Mouse (Mus musculus) cortical plate, adult 2 months (tissue): ENCODE results near the gene Ptprg.

ENCODE experiments used
- CTCF ChIP-seq: fragments of 200-500 bp; IDR thresholded peaks from 2 replicates; pipeline ENCODE4 v1.5.1; 2011; ENCODE audit warnings: mild to moderate bottlenecking, control low read depth, low read length; ENCODE audit not compliant: insufficient read depth; ENCODE audit errors: extremely low read depth
- POLR2A ChIP-seq: fragments of 200-500 bp; IDR thresholded peaks from 2 replicates; pipeline ENCODE4 v1.6.1; 2011; ENCODE audit warnings: mild to moderate bottlenecking, low read length, control low read depth; ENCODE audit not compliant: insufficient read depth; ENCODE audit errors: extremely low read depth

DNA sequence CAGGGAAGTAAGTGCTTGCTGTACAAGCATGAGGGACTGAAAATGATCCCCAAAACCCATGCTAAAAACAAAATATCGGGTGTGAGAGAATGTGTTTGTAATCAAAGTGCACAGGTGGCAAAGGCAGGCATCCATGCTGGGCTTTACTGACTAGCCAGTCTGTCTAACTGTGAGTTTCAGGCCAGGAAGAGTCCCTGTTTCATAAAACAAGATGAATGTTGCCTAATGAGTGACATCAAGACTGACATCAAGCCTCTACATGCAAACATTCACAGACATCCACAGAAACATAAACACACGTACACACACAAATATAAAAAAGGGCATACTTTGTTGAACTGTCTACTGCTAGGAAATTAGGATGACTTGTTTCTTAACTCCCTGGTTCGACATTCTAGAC lies 552.3 kb downstream of the Ptprg start:
- TF ChIP-seq CTCF (no peak), POLR2A (no peak)
